Mouse (Mus musculus) frontal cortex, adult 2 months (tissue): Measurements from ENCODE around the gene Tardbp. TPM values are rescaled to one million over a fixed set of nuclear protein-coding genes. Genes with fewer than 3 reads are reported as not detected.

ENCODE experiments used
- DNase-seq, 2 experiments: peaks; one replicate each; pipeline ENCODE4 v3.0.0; 2022; ENCODE audit warnings: low spot score in 1 of 2; ENCODE audit errors: extremely low spot score in 1 of 2
- polyA plus RNA-seq: library from polyadenylated mRNA; depleted of rRNA; stranded (reverse); fragments of >200 nt; gene quantifications from 2 replicates; pipeline ENCODE4 v1.2.3, GENCODE M21; 2012

The Tardbp gene
- polyA plus RNA-seq, 1 experiment, result 304 TPM

GRCm38 (mm10) chr4:148641121-148641520, 14.3 kb upstream of the Tardbp start:
- DNase-seq, result no peak

GRCm38 (mm10) chr4:148639455-148639854, 12.6 kb upstream of the Tardbp start:
- DNase-seq, result no peak

- DNase-seq, result no peak
Observed at GRCm38 (mm10) chr4:148638302-148638701, 11.5 kb upstream of the Tardbp start.

- no peak for DNase-seq
Observed at GRCm38 (mm10) chr4:148635309-148635708, 8.5 kb upstream of the Tardbp start.

- no peak for DNase-seq
Observed at GRCm38 (mm10) chr4:148633395-148634061, 6.7 kb upstream of the Tardbp start.

- no peak for DNase-seq
Observed at GRCm38 (mm10) chr4:148632013-148632692, 5.3 kb upstream of the Tardbp start.

GRCm38 (mm10) chr4:148627246-148627645, 427 bp upstream of the Tardbp start:
- no peak for DNase-seq

- DNase-seq, result peak in 1 of 2 experiments; percentile 39
Observed at GRCm38 (mm10) chr4:148625756-148626622, 830 bp downstream of the Tardbp start.

- DNase-seq, result no peak
Observed at GRCm38 (mm10) chr4:148625010-148625409, 1.8 kb downstream of the Tardbp start.

GRCm38 (mm10) chr4:148623609-148624008, 3.2 kb downstream of the Tardbp start:
- DNase-seq, result no peak

GRCm38 (mm10) chr4:148622485-148622884, 4.3 kb downstream of the Tardbp start:
- DNase-seq, result no peak

GRCm38 (mm10) chr4:148620718-148621117, 6.1 kb downstream of the Tardbp start:
- no peak for DNase-seq

- DNase-seq, result no peak
Observed at GRCm38 (mm10) chr4:148619805-148620204, 7.0 kb downstream of the Tardbp start.

GRCm38 (mm10) chr4:148613738-148614137, 13.1 kb downstream of the Tardbp start:
- DNase-seq, result no peak

- DNase-seq, result no peak
Observed at GRCm38 (mm10) chr4:148612557-148612956, 14.3 kb downstream of the Tardbp start.

GRCm38 (mm10) chr4:148610631-148611364, 16.0 kb downstream of the Tardbp start:
- DNase-seq, result no peak

- no peak for DNase-seq
Observed at GRCm38 (mm10) chr4:148609805-148610204, 17.0 kb downstream of the Tardbp start.

GRCm38 (mm10) chr4:148607758-148608157, 19.1 kb downstream of the Tardbp start:
- DNase-seq, result peak in 1 of 2 experiments; percentile 90

GRCm38 (mm10) chr4:148604541-148605165, 22.2 kb downstream of the Tardbp start:
- peak in 1 of 2 experiments; percentile 76 for DNase-seq

GRCm38 (mm10) chr4:148604141-148604540, 22.7 kb downstream of the Tardbp start:
- DNase-seq, result peak; percentile 66 to 84
